Mouse (Mus musculus) ES-E14 (cell line): Measurements from ENCODE around the gene Neto2.

Experiments
- CHD2 ChIP-seq: IDR thresholded peaks from 2 replicates; pipeline ENCODE4 v1.6.1; 2014; ENCODE audit warnings: mild to moderate bottlenecking, low read depth, low read length, inconsistent platforms
- HCFC1 ChIP-seq: IDR thresholded peaks from 2 replicates; pipeline ENCODE4 v1.6.1; 2012; ENCODE audit warnings: low read length, inconsistent platforms, borderline replicate concordance; ENCODE audit not compliant: insufficient read depth
- MAFK ChIP-seq: IDR thresholded peaks from 2 replicates; pipeline ENCODE4 v1.6.1; 2014; ENCODE audit warnings: mild to moderate bottlenecking, low read depth, low read length, inconsistent platforms; ENCODE audit not compliant: insufficient read depth
- ZNF384 ChIP-seq: IDR thresholded peaks from 2 replicates; pipeline ENCODE4 v1.6.1; 2012; ENCODE audit warnings: low read depth, low read length, inconsistent platforms

GRCm38 (mm10) chr8:85595391-85595790 is 105.3 kb downstream of the Neto2 start:
- no peak for TF ChIP-seq ZNF384
- no peak for TF ChIP-seq MAFK
- no peak for TF ChIP-seq HCFC1
- TF ChIP-seq CHD2, result no peak
